In genomic region chr2:174109991-174110782, GRCm38 (mm10) we compare ENCODE assay signal across 7 mouse cellular contexts. TPM values are rescaled to one million over a fixed set of nuclear protein-coding genes. Genes with fewer than 3 reads are reported as not detected.
DNase-seq lines count a peak whose midpoint lies in the region; ATAC-seq lines count a peak whose summit lies in the region.

Npepl1 (plus strand) TSS chr2:174110349.

- peaks cover 34% of the 10 kb centered on the region for H3K4me1 ChIP-seq in embryonic facial prominence, embryonic 10.5 days
- H3K4me1 ChIP-seq in intestine, embryonic 16.5 days (ENCODE audit: control insufficient read depth, insufficient read depth, low read length) = peaks cover 14% of the 10 kb centered on the region; the same call in 1 of the 2 replicates
- H3K4me1 ChIP-seq in midbrain, embryonic 10.5 days = peaks cover 21% of the 10 kb centered on the region

- H3K27me3 ChIP-seq in embryonic facial prominence, embryonic 10.5 days (replicated peaks; ENCODE audit: low read depth, poor library complexity, severe bottlenecking) = no peaks in the 10 kb centered on the region
- no peaks in the 10 kb centered on the region for H3K27me3 ChIP-seq in intestine, embryonic 16.5 days (replicated peaks; ENCODE audit: control insufficient read depth, insufficient read depth, low read length)
- no peaks in the 10 kb centered on the region for H3K27me3 ChIP-seq in midbrain, embryonic 10.5 days (ENCODE audit: low read depth, poor library complexity, severe bottlenecking)

- DNase-seq in adrenal gland, postnatal 25 days = peak; percentile 80
- DNase-seq in embryonic facial prominence, embryonic 10.5 days (ENCODE audit: low spot score) = peak; percentile 74
- no peak for DNase-seq in gonadal fat pad, adult 2 months (ENCODE audit: low read depth)
- DNase-seq in left cerebral cortex, postnatal 4 days = peak; percentile 76
- peak; percentile 75 for DNase-seq in midbrain, embryonic 10.5 days (ENCODE audit: low spot score)
- DNase-seq in spleen, adult 12 weeks (ENCODE audit: low spot score) = peak; percentile 41

- peak within 1 kb of the TSS; percentile 92 for H3K4me2 ChIP-seq in intestine, embryonic 16.5 days (ENCODE audit: low read depth, low read length)

- whole genome bisulfite sequencing in embryonic facial prominence, embryonic 10.5 days = 2% methylated on average over 90 of the region's 90 CpGs
- 2% methylated on average over 83 of the region's 90 CpGs for WGBS in intestine, embryonic 16.5 days
- 2% methylated on average over 61 of the region's 90 CpGs for WGBS in midbrain, embryonic 10.5 days

- H3K27ac ChIP-seq in embryonic facial prominence, embryonic 10.5 days (replicated peaks) = peak within 1 kb of the TSS; percentile 95
- H3K27ac ChIP-seq in intestine, embryonic 16.5 days (ENCODE audit: low read length) = peak within 1 kb of the TSS; percentile 58
- peak within 1 kb of the TSS; percentile 97 for H3K27ac ChIP-seq in midbrain, embryonic 10.5 days (replicated peaks)

- peak; percentile 95 for ATAC-seq in intestine, embryonic 16.5 days

- intact Hi-C loops in left cerebral cortex, postnatal 4 days (cut with DNase I) = no loop called here

- H3K36me3 ChIP-seq in embryonic facial prominence, embryonic 10.5 days (replicated peaks) = peaks cover 19% of the 10 kb centered on the region
- no peaks in the 10 kb centered on the region for H3K36me3 ChIP-seq in intestine, embryonic 16.5 days (ENCODE audit: control insufficient read depth, insufficient read depth, low read length)
- H3K36me3 ChIP-seq in midbrain, embryonic 10.5 days = peaks cover 20% of the 10 kb centered on the region

- peak within 1 kb of the TSS; percentile 88 for H3K9ac ChIP-seq in intestine, embryonic 16.5 days (ENCODE audit: low read depth, low read length)

- no peaks in the 10 kb centered on the region for H3K9me3 ChIP-seq in embryonic facial prominence, embryonic 10.5 days
- H3K9me3 ChIP-seq in intestine, embryonic 16.5 days (ENCODE audit: control insufficient read depth, low read length) = no peaks in the 10 kb centered on the region
- no peaks in the 10 kb centered on the region for H3K9me3 ChIP-seq in midbrain, embryonic 10.5 days (replicated peaks)

- peak within 1 kb of the TSS; percentile 72 for H3K4me3 ChIP-seq in embryonic facial prominence, embryonic 10.5 days
- H3K4me3 ChIP-seq in intestine, embryonic 16.5 days (ENCODE audit: low read length) = peak within 1 kb of the TSS; percentile 66
- H3K4me3 ChIP-seq in midbrain, embryonic 10.5 days = peak within 1 kb of the TSS; percentile 70

RNA-seq across cellular contexts. Expression of gene Npepl1, which starts in this region (rescaled TPM):
- 65.3 and 71.0 TPM in 2 replicates for total RNA-seq in adrenal gland, postnatal 25 days (2021)
- 38.4 and 40.5 TPM in 2 replicates for polyA plus RNA-seq in embryonic facial prominence, embryonic 10.5 days (2016; fragmentation: Nextera tagmentation; extraction: Ambion mirVana)
- 71.8 and 85.7 TPM in 2 replicates for polyA plus RNA-seq in gonadal fat pad, adult 2 months (2012; rRNA removed)
- 44.4 and 46.0 TPM in 2 replicates for polyA plus RNA-seq in intestine, embryonic 16.5 days (2015; fragmentation: Nextera tagmentation; extraction: Ambion mirVana)
- 10 to 100 TPM; 15.8 to 16.2 TPM for total RNA-seq in left cerebral cortex, postnatal 4 days (2021)
- polyA plus RNA-seq in midbrain, embryonic 10.5 days (2016; fragmentation: Nextera tagmentation; extraction: Ambion mirVana) = 41.2 and 44.9 TPM in 2 replicates
